Mouse (Mus musculus) WW6 (cell line): ENCODE data around the gene Olfr267.

Source experiments
- DNase-seq: peaks from one replicate; pipeline ENCODE4 v3.0.0-alpha.2; 2013; ENCODE audit warnings: low read depth, low spot score

The Olfr267 gene

GRCm38 (mm10) chr4:58787616-58788015 lies at the start of gene Olfr267:
Gene Olfr267 (minus strand): TSS chr4:58787716.
- no peak for DNase-seq

GRCm38 (mm10) chr4:58832908-58833307 lies 45.4 kb upstream of the Olfr267 start:
- DNase-seq, result no peak

- DNase-seq, result no peak
Observed at GRCm38 (mm10) chr4:58825921-58826320, 38.4 kb upstream of the Olfr267 start.

GRCm38 (mm10) chr4:58786659-58787058 lies 857 bp downstream of the Olfr267 start:
- DNase-seq, result no peak

GRCm38 (mm10) chr4:58763417-58763816 lies 24.1 kb downstream of the Olfr267 start:
- no peak for DNase-seq

GRCm38 (mm10) chr4:58749510-58749909 lies 38.0 kb downstream of the Olfr267 start:
- no peak for DNase-seq

- no peak for DNase-seq
Observed at GRCm38 (mm10) chr4:58749101-58749500, 38.4 kb downstream of the Olfr267 start.

- DNase-seq, result no peak
Observed at GRCm38 (mm10) chr4:58745583-58746222, 41.8 kb downstream of the Olfr267 start.

- DNase-seq, result no peak
Observed at GRCm38 (mm10) chr4:58736867-58737633, 50.5 kb downstream of the Olfr267 start.
